Mouse (Mus musculus) kidney, embryonic 15.5 days (tissue): ENCODE data around the gene Clps. TPM values are rescaled to one million over a fixed set of nuclear protein-coding genes. Genes with fewer than 3 reads are reported as not detected.
A peak's percentile ranks its signal among the peaks of the same experiment; 100 is the strongest.

ENCODE experiments used
- ATAC-seq: fragments of 200-750 bp; cut with Nextera tagmentation; replicated peaks from 2 replicates; pipeline ENCODE4 v1.8.0; 2017; ENCODE audit warnings: moderate TSS enrichment; ENCODE audit not compliant: low FRiP score
- H3K27ac ChIP-seq: fragments of 300-500 bp; sonication (generic); 2 replicates; pipeline ENCODE4 v1.5.1; 2015; ENCODE audit warnings: mild to moderate bottlenecking, inconsistent platforms
- H3K27me3 ChIP-seq: fragments of 300-500 bp; sonication (generic); 2 replicates; pipeline ENCODE4 v1.6.1; 2015; ENCODE audit warnings: inconsistent platforms
- H3K36me3 ChIP-seq: fragments of 300-500 bp; sonication (generic); 2 replicates; pipeline ENCODE4 v1.6.1; 2015; ENCODE audit warnings: inconsistent platforms
- H3K4me1 ChIP-seq: fragments of 300-500 bp; sonication (generic); 2 replicates; pipeline ENCODE4 v1.6.1; 2015; ENCODE audit warnings: inconsistent platforms
- H3K4me2 ChIP-seq: fragments of 300-500 bp; sonication (generic); 2 replicates; pipeline ENCODE4 v1.6.1; 2015; ENCODE audit warnings: moderate library complexity, mild to moderate bottlenecking, inconsistent platforms
- H3K4me3 ChIP-seq: fragments of 300-500 bp; sonication (generic); replicated peaks from 2 replicates; pipeline ENCODE4 v1.5.1; 2015; ENCODE audit warnings: mild to moderate bottlenecking, inconsistent platforms
- H3K9ac ChIP-seq: fragments of 300-500 bp; sonication (generic); 2 replicates; pipeline ENCODE4 v1.6.1; 2015; ENCODE audit warnings: mild to moderate bottlenecking, inconsistent platforms
- H3K9me3 ChIP-seq: fragments of 300-500 bp; sonication (generic); replicated peaks from 2 replicates; pipeline ENCODE4 v1.6.1; 2016; ENCODE audit warnings: inconsistent platforms
- WGBS: fragments of 180-500 bp; shearing (Covaris S2); methylation state at CpG from one replicate; pipeline ENCODE4 v1.1.7; 2015; ENCODE audit warnings: mixed read lengths; 5-methylcytosine and 5-hydroxymethylcytosine counted together
- polyA plus RNA-seq: library from polyadenylated mRNA; unstranded; fragments of >200 nt; fragmentation: Nextera tagmentation; extraction: Ambion mirVana; gene quantifications from 2 replicates; pipeline ENCODE4 v1.2.1, GENCODE M21; 2015

Clps gene
- polyA plus RNA-seq, 1 experiment from 2014 or later: 2.6 TPM

- H3K4me3 ChIP-seq: no peak within 1 kb of the TSS
- no peaks in the 10 kb centered on the region for H3K9me3 ChIP-seq
- H3K36me3 ChIP-seq: no peaks in the 10 kb centered on the region
- WGBS: 82% methylated on average over 14 of the region's 14 CpGs
- no peak within 1 kb of the TSS for H3K27ac ChIP-seq
- no peak within 1 kb of the TSS for H3K9ac ChIP-seq
- no peak within 1 kb of the TSS for H3K4me2 ChIP-seq
- no peak for ATAC-seq
- 0 out of 2 replicates have a peak, but pooled peaks cover 3% of the 10 kb centered on the region for H3K4me1 ChIP-seq
- H3K27me3 ChIP-seq: no peaks in the 10 kb centered on the region
Measured at GRCm38 (mm10) chr17:28549111-28549510, 11.5 kb downstream of the Clps start, which contains the start of gene Clpsl2. Gene Clpsl2 (plus strand): TSS chr17:28549411.

DNA sequence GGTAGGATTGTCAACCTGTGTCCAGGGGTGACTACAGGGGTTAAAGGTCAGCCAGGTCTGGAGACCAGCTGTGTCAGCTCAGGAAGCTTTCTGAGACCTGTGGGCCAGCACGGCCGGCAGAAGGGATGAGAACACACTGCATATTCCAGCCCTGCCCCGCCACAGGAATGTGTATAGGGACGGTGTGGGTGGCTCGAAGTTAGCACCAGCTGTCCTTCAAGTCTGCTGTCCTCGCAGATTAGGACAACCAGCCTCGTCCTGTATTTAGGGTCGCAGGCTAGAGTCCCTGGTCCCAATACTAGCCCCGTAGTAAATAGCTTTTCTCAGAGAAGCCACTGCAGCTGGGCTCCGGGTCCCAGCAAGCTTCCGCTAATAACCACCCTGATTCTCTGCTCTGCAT, 12.0 kb downstream of the Clps start:
- Histone ChIP-seq H3K9me3 (no peaks in the 10 kb centered on the region), H3K4me3 (no peak overlapping the region), H3K27ac (no peak overlapping the region), H3K4me2 (no peak overlapping the region), H3K36me3 (no peaks in the 10 kb centered on the region), H3K27me3 (no peaks in the 10 kb centered on the region), H3K9ac (no peak overlapping the region), H3K4me1 (0 out of 2 replicates have a peak, but pooled peaks cover 3% of the 10 kb centered on the region)
- no peak for ATAC-seq
- WGBS: 71% methylated on average over 11 of the region's 11 CpGs

GRCm38 (mm10) chr17:28546925-28547324, 13.6 kb downstream of the Clps start:
- H3K36me3 ChIP-seq: no peaks in the 10 kb centered on the region
- no peak overlapping the region for H3K4me3 ChIP-seq
- H3K9ac ChIP-seq: no peak overlapping the region
- H3K4me1 ChIP-seq: no peaks in the 10 kb centered on the region
- peaks cover under 1% of the 10 kb centered on the region; the same call in 1 of the 2 replicates for H3K9me3 ChIP-seq
- no peaks in the 10 kb centered on the region for H3K27me3 ChIP-seq
- no peak for ATAC-seq
- 78% methylated on average over 1 of the region's 1 CpGs for WGBS
- H3K4me2 ChIP-seq: no peak overlapping the region
- no peak overlapping the region for H3K27ac ChIP-seq

DNA sequence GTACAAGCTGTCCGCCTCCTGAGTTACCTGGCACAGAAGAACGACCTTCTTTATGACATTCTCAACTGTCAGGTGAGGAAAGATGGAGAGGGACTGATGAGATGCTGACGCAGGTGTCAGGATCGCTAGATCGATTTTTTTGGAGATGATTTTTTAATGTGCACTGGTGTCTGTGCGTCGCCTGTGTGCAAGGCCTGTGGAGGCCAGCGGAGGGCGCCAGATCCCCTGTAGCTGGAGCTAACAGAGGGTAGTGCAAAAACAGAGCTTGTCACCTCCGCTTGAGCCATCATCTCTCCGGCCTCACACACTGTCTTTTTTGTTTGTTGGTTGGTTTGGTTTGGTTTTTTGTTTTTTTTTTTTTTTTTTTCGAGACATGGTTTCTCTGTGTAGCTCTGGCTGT, 22.7 kb downstream of the Clps start:
- Histone ChIP-seq H3K36me3 (no peaks in the 10 kb centered on the region), H3K4me3 (no peak overlapping the region), H3K27ac (no peak overlapping the region), H3K9me3 (peaks cover 14% of the 10 kb centered on the region; the same call in 1 of the 2 replicates), H3K4me2 (no peak overlapping the region), H3K4me1 (no peaks in the 10 kb centered on the region), H3K9ac (no peak overlapping the region), H3K27me3 (0 out of 2 replicates have a peak, but pooled peaks cover 2% of the 10 kb centered on the region)
- WGBS: 49% methylated on average over 12 of the region's 12 CpGs
- no peak for ATAC-seq

DNA sequence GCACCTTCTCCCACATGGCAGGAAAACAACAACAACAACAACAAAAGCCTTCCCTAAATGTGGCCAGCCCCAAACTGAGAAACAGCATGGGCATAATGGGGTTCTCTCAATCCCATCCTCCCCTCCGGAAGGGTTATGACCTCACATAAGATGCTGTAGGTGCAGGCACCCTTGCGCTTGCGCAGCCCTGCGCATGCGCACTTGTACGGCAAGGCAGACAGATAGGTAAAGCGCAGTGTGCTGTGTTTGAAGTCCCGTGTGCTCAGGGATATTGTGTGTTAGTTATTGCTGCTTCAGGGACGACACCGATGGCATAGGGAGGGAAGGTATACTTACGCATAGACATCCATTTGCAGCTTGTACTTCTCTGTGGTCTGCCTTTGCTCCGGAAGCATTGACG, 27.2 kb downstream of the Clps start:
- H3K4me2 ChIP-seq: no peak overlapping the region
- 91% methylated on average over 13 of the region's 13 CpGs for WGBS
- H3K9ac ChIP-seq: no peak overlapping the region
- no peaks in the 10 kb centered on the region for H3K9me3 ChIP-seq
- H3K36me3 ChIP-seq: no peaks in the 10 kb centered on the region
- H3K27me3 ChIP-seq: 0 out of 2 replicates have a peak, but pooled peaks cover 9% of the 10 kb centered on the region
- H3K4me3 ChIP-seq: no peak overlapping the region
- peaks cover 10% of the 10 kb centered on the region for H3K4me1 ChIP-seq
- ATAC-seq: no peak
- H3K27ac ChIP-seq: no peak overlapping the region

- 79% methylated on average over 7 of the region's 7 CpGs for WGBS
- H3K9me3 ChIP-seq: no peaks in the 10 kb centered on the region
- H3K4me3 ChIP-seq: no peak overlapping the region
- H3K36me3 ChIP-seq: no peaks in the 10 kb centered on the region
- 0 out of 2 replicates have a peak, but pooled peaks cover 9% of the 10 kb centered on the region for H3K27me3 ChIP-seq
- no peak overlapping the region for H3K4me2 ChIP-seq
- no peak overlapping the region for H3K27ac ChIP-seq
- H3K4me1 ChIP-seq: peaks cover 17% of the 10 kb centered on the region
- ATAC-seq: no peak
- H3K9ac ChIP-seq: no peak overlapping the region
Measured at GRCm38 (mm10) chr17:28532557-28532956, 28.0 kb downstream of the Clps start.

- H3K4me3 ChIP-seq: peak overlapping the region; percentile 10
- 11% methylated on average over 18 of the region's 18 CpGs for WGBS
- peaks cover 22% of the 10 kb centered on the region for H3K4me1 ChIP-seq
- no peak overlapping the region for H3K27ac ChIP-seq
- H3K27me3 ChIP-seq: 0 out of 2 replicates have a peak, but pooled peaks cover 8% of the 10 kb centered on the region
- ATAC-seq: 0 out of 2 replicates have a peak, but pooled peaks have one; percentile 36
- no peaks in the 10 kb centered on the region for H3K36me3 ChIP-seq
- H3K9ac ChIP-seq: no peak overlapping the region
- H3K9me3 ChIP-seq: no peaks in the 10 kb centered on the region
- peak overlapping the region; percentile 48 for H3K4me2 ChIP-seq
Measured at GRCm38 (mm10) chr17:28531946-28532345, 28.6 kb downstream of the Clps start.

DNA sequence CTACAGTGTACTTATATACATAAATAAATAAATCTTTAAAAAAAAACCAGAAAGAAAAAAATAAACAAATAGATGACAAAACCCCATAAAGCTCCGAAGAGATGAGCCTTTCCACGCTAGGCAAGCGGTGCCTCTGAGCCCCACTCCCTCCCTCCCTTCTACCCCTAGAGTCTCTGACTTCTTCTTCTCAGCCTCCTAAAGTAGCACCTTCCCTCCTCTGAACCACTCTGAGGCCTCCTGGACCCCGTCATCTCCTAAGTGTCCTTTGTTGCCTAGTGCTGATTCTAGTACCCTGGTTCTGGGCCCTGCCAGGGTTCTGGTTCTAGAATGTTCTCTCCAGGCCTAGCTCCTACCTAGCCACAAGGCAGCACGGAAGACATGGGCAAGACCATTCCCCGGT, 30.1 kb downstream of the Clps start, which contains the start of gene Armc12:
Gene Armc12, plus strand, starts transcription at position 301 of the 400 bp plus-strand sequence.
- H3K27ac ChIP-seq: no peak within 1 kb of the TSS
- H3K4me3 ChIP-seq: no peak within 1 kb of the TSS
- H3K9ac ChIP-seq: no peak within 1 kb of the TSS
- no peaks in the 10 kb centered on the region for H3K36me3 ChIP-seq
- ATAC-seq: no peak
- peak within 1 kb of the TSS; percentile 48 for H3K4me2 ChIP-seq
- H3K4me1 ChIP-seq: peaks cover 22% of the 10 kb centered on the region
- H3K27me3 ChIP-seq: 0 out of 2 replicates have a peak, but pooled peaks cover 7% of the 10 kb centered on the region
- WGBS: 84% methylated on average over 6 of the region's 6 CpGs
- no peaks in the 10 kb centered on the region for H3K9me3 ChIP-seq

DNA sequence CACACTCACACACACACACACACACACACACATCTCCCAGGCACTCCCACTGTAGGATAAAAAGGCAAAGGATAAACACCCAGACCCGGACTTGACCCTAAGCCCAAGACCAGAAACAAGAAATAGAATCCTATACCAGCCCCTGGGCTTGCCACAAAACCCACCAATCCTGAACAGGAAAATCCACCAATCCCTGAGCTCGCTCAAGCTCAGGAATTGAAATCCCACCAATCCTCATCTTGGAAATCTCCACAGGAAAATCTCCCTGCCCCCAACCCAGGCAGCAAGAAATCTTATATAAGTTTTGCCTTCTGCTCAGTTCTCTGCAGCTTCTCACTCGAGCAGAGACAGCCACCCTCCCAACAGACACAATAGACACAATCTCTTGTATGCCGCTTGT, 31.4 kb downstream of the Clps start:
- no peak overlapping the region for H3K4me2 ChIP-seq
- H3K27ac ChIP-seq: no peak overlapping the region
- H3K9ac ChIP-seq: no peak overlapping the region
- H3K4me3 ChIP-seq: no peak overlapping the region
- 77% methylated on average over 4 of the region's 4 CpGs for WGBS
- no peak for ATAC-seq
- no peaks in the 10 kb centered on the region for H3K36me3 ChIP-seq
- H3K4me1 ChIP-seq: peaks cover 24% of the 10 kb centered on the region
- H3K9me3 ChIP-seq: no peaks in the 10 kb centered on the region
- H3K27me3 ChIP-seq: 0 out of 2 replicates have a peak, but pooled peaks cover 7% of the 10 kb centered on the region

DNA sequence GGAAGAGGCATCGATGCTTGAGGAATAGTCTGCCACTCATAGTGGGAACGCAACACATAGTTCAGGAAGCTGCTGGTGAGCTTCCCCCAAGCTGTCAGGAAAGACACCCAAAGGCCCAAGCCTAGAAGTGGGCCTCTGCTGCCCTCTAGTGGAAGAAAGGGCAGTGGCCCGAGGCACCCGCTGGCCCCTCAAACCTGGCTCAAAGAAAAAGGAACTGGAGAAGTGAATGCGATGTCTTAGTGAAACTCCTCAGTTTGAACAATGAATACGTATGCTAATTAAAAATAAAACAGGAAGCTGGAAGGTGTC, 32.6 kb downstream of the Clps start:
- no peak for ATAC-seq
- no peak overlapping the region for H3K4me3 ChIP-seq

GRCm38 (mm10) chr17:28527184-28528042, 33.2 kb downstream of the Clps start:
- H3K4me1 ChIP-seq: peaks cover 39% of the 10 kb centered on the region
- 0 out of 2 replicates have a peak, but pooled peaks cover 7% of the 10 kb centered on the region for H3K27me3 ChIP-seq
- no peak overlapping the region for H3K4me3 ChIP-seq
- peak overlapping the region; percentile 19; the same call in 1 of the 2 replicates for H3K27ac ChIP-seq
- no peaks in the 10 kb centered on the region for H3K36me3 ChIP-seq
- no peaks in the 10 kb centered on the region for H3K9me3 ChIP-seq
- ATAC-seq: no peak
- whole genome bisulfite sequencing: 41% methylated on average over 12 of the region's 12 CpGs
- no peak overlapping the region for H3K9ac ChIP-seq
- H3K4me2 ChIP-seq: peak overlapping the region; percentile 46

More for the DNA sequence above, 32.6 kb downstream of the Clps start:
- Histone ChIP-seq H3K9me3 (no peaks in the 10 kb centered on the region), H3K27me3 (0 out of 2 replicates have a peak, but pooled peaks cover 7% of the 10 kb centered on the region), H3K27ac (0 out of 2 replicates have a peak overlapping the region, but pooled peaks have one; percentile 19), H3K4me2 (peak overlapping the region; percentile 46), H3K4me1 (peaks cover 33% of the 10 kb centered on the region), H3K36me3 (no peaks in the 10 kb centered on the region), H3K9ac (no peak overlapping the region)
- WGBS: 4% methylated on average over 6 of the region's 6 CpGs

DNA sequence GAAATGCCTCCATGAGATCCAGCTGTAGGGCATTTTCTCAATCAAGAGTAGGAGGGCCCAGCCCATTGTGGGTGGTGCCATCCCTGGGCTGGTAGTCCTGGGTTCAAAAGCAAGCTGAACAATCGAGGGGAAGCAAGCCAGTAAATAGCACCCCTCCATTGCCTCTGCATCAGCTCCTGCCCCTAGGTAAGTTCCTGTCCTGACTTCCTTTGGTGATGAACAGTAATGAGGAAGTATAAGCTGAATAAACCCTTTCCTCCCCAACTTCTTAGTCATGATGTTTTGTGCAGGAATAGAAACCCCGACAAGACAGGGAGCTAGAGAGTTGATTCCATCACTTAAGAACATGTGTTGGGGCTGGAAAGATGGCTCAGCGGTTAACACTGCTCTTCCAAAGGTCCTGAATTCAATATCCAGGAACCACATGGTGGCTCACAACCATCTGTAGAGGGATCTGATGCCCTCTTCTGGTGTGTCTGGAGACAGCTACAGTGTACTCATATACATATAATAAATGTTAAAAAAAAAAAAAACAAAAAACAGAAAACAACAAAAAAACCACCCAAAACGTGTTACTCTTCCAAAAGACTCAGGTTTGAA, 35.6 kb downstream of the Clps start:
- no peak for ATAC-seq
- Histone ChIP-seq H3K9ac (no peak overlapping the region), H3K4me1 (peaks cover 38% of the 10 kb centered on the region), H3K27ac (no peak overlapping the region), H3K4me3 (no peak overlapping the region), H3K27me3 (peaks cover 12% of the 10 kb centered on the region; the same call in 1 of the 2 replicates), H3K9me3 (no peaks in the 10 kb centered on the region), H3K36me3 (no peaks in the 10 kb centered on the region), H3K4me2 (no peak overlapping the region)
- 72% methylated on average over 4 of the region's 4 CpGs for WGBS
